Mouse (Mus musculus): ENCODE results near the gene Gli3. TPM values are rescaled to one million over a fixed set of nuclear protein-coding genes. Genes with fewer than 3 reads are reported as not detected.

Gene Gli3
- total and polyA plus RNA-seq, 3 experiments = 0.11 TPM; not detected in 2

DNA sequence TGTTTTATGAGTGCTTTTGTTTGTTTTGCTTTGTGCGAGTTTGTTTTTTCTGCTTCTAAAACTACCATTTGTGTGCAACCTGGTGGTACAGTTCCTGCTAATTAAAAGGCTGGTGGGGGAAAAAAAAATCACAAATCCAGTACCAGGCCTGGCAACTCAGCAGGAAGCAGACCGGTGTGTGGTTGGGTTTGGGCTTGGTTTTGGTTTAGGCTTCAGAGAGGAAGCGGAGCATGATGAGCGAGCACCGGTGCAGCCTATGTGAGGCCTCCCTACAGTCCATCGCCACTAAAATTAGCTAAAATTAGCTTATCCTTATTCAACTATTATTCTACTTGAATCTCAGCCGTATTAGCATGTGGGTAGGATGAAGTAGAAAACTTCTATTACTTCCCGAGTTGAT, 241.6 kb downstream of the Gli3 start:
- DNase-seq (ENCODE audit: low spot score) (no peak), ATAC-seq (ENCODE audit: extremely low read depth, insufficient number of reproducible peaks, low FRiP score, poor library complexity, severe bottlenecking) (no peak)
- Histone ChIP-seq H3K36me3 (replicated peaks) (no peaks in the 10 kb centered on the region), H3K9me3 (replicated peaks) (no peaks in the 10 kb centered on the region), H3K4me1 (ENCODE audit: insufficient read depth, low read depth, low read length) (no peaks in the 10 kb centered on the region), H3K27me3 (ENCODE audit: insufficient read depth, low read length) (no peaks in the 10 kb centered on the region), H3K4me3 (ENCODE audit: low read depth, low read length) (no peak overlapping the region)
- TF ChIP-seq GATA2 (IDR thresholded peaks at IDR 0.05; ENCODE audit: borderline replicate concordance, low read depth, low read length) (no peak), CTCF (IDR thresholded peaks at IDR 0.05; ENCODE audit: low read depth, low read length) (no peak), TAL1 (conservative IDR thresholded peaks at IDR 0.05; ENCODE audit: low read depth, low read length) (no peak), POLR2AphosphoS5 (IDR thresholded peaks at IDR 0.05; ENCODE audit: insufficient replicate concordance, low read depth, low read length) (no peak), GATA1 (IDR thresholded peaks at IDR 0.05; ENCODE audit: borderline replicate concordance, low read length) (no peak)

DNA sequence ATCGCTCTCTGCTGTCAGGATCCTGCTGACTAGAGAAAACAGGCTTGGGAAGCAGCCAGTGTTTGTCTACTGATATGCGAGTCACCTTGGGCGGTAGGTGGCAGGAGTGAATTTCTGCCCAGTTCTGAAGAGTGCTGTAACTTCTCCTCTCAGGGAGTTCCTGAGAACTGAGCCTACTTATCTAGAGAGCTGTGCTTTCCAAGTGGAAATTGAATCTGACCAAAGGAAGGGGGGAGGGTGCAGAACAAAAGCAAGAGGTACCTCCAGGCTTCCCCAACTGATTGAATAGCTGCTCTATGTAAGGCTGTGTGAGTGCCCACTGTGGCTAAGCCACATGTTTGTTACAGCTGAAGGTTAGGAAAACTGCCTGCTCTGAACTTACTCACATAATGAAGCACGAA, 244.4 kb downstream of the Gli3 start:
- Histone ChIP-seq H3K27me3 (ENCODE audit: insufficient read depth, low read length) (0 out of 2 replicates have a peak, but pooled peaks cover 2% of the 10 kb centered on the region), H3K4me1 (ENCODE audit: insufficient read depth, low read depth, low read length) (no peaks in the 10 kb centered on the region), H3K36me3 (replicated peaks) (no peaks in the 10 kb centered on the region), H3K4me3 (ENCODE audit: low read depth, low read length) (no peak overlapping the region), H3K9me3 (replicated peaks) (no peaks in the 10 kb centered on the region)
- DNase-seq (ENCODE audit: low spot score) (no peak), ATAC-seq (ENCODE audit: extremely low read depth, insufficient number of reproducible peaks, low FRiP score, poor library complexity, severe bottlenecking) (no peak)
- TF ChIP-seq GATA1 (IDR thresholded peaks at IDR 0.05; ENCODE audit: borderline replicate concordance, low read length) (no peak), GATA2 (IDR thresholded peaks at IDR 0.05; ENCODE audit: borderline replicate concordance, low read depth, low read length) (no peak), POLR2AphosphoS5 (IDR thresholded peaks at IDR 0.05; ENCODE audit: insufficient replicate concordance, low read depth, low read length) (no peak), TAL1 (conservative IDR thresholded peaks at IDR 0.05; ENCODE audit: low read depth, low read length) (no peak), CTCF (IDR thresholded peaks at IDR 0.05; ENCODE audit: low read depth, low read length) (no peak)

DNA sequence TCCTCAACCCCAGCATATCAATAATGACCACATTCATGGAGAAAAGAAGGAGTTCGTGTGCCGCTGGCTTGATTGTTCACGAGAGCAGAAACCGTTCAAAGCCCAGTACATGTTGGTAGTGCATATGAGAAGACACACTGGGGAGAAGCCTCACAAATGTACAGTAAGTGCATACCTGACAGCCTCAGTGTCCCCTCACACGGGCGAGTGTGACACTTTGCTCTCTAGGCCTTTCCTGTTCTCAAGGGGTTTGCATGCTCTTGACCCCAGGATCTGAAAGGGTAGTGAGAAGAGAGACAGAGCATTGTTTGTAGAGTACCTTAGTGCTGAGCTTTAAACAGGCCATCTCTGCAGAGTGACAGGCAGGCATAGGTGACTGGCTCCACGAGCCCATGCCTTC, 250.5 kb downstream of the Gli3 start:
- Histone ChIP-seq H3K4me3 (ENCODE audit: low read depth, low read length) (no peak overlapping the region), H3K36me3 (replicated peaks) (no peaks in the 10 kb centered on the region), H3K4me1 (ENCODE audit: insufficient read depth, low read depth, low read length) (no peaks in the 10 kb centered on the region), H3K9me3 (replicated peaks) (no peaks in the 10 kb centered on the region), H3K27me3 (ENCODE audit: insufficient read depth, low read length) (0 out of 2 replicates have a peak, but pooled peaks cover 2% of the 10 kb centered on the region)
- ATAC-seq (ENCODE audit: extremely low read depth, insufficient number of reproducible peaks, low FRiP score, poor library complexity, severe bottlenecking) (no peak), DNase-seq (ENCODE audit: low spot score) (no peak)
- TF ChIP-seq CTCF (IDR thresholded peaks at IDR 0.05; ENCODE audit: low read depth, low read length) = no peak
- TF ChIP-seq TAL1 (conservative IDR thresholded peaks at IDR 0.05; ENCODE audit: low read depth, low read length) = no peak
- TF ChIP-seq GATA1 (IDR thresholded peaks at IDR 0.05; ENCODE audit: borderline replicate concordance, low read length) = no peak
- TF ChIP-seq POLR2AphosphoS5 (IDR thresholded peaks at IDR 0.05; ENCODE audit: insufficient replicate concordance, low read depth, low read length) = no peak
- TF ChIP-seq GATA2 (IDR thresholded peaks at IDR 0.05; ENCODE audit: borderline replicate concordance, low read depth, low read length) = no peak

DNA sequence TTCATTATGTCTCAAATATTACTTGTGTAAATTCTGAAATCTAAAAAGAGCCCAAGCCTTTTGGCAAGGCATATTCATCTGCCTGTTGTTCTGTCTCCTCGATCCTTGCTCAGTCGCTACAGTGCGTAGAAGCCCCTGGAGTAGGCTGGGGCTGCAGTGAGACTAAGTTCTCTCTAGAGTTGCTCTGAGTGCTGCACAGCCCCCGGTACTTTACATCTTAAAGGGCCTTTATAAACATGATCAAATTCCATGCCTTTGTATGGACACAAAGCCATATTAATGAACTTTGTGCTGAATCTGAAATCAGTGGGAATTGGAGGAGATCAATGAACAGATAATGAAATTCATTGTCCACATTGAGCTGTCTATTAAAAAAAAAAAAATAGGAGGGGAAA, 251.3 kb downstream of the Gli3 start:
- H3K9me3 ChIP-seq (replicated peaks) = no peaks in the 10 kb centered on the region
- H3K36me3 ChIP-seq (replicated peaks) = no peaks in the 10 kb centered on the region
- no peak for TF ChIP-seq GATA2 (IDR thresholded peaks at IDR 0.05; ENCODE audit: borderline replicate concordance, low read depth, low read length)
- no peak for TF ChIP-seq POLR2AphosphoS5 (IDR thresholded peaks at IDR 0.05; ENCODE audit: insufficient replicate concordance, low read depth, low read length)
- TF ChIP-seq GATA1 (IDR thresholded peaks at IDR 0.05; ENCODE audit: borderline replicate concordance, low read length) = no peak
- TF ChIP-seq CTCF (IDR thresholded peaks at IDR 0.05; ENCODE audit: low read depth, low read length) = no peak
- TF ChIP-seq TAL1 (conservative IDR thresholded peaks at IDR 0.05; ENCODE audit: low read depth, low read length) = no peak
- H3K4me1 ChIP-seq (ENCODE audit: insufficient read depth, low read depth, low read length) = no peaks in the 10 kb centered on the region
- 0 out of 2 replicates have a peak, but pooled peaks cover 2% of the 10 kb centered on the region for H3K27me3 ChIP-seq (ENCODE audit: insufficient read depth, low read length)
- DNase-seq (ENCODE audit: low spot score) = no peak
- no peak overlapping the region for H3K4me3 ChIP-seq (ENCODE audit: low read depth, low read length)
- ATAC-seq (ENCODE audit: extremely low read depth, insufficient number of reproducible peaks, low FRiP score, poor library complexity, severe bottlenecking) = no peak

DNA sequence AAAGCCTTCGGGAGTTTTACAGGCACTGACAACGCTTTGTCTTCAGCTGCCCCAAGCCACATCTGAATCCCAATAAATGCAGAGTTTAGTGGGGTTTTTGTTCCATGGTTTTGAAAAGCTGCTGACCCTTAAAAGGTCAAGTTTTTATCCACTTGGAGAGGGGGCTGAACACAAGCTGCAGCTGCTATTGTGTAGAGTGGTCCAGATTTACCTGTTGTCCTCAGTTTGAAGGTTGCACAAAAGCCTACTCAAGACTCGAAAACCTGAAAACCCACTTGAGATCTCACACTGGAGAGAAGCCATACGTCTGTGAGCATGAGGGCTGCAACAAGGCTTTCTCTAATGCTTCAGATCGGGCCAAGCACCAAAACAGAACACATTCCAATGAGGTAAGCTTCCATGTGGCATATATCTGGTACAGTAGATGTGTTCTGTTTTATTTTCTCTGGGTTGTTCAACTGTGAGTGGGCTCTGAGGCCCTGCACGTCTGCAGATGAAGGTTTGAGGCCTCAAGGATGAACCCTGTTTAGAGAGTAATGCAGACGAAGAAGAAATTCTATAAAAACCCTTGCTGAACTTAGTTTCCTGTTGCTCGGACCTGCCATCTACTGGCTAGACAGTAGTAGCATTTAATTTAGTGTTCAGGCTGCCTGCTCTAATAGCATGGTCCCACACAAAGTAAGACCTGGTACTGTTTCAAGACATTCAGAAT, 251.8 kb downstream of the Gli3 start:
- TF ChIP-seq GATA2 (IDR thresholded peaks at IDR 0.05; ENCODE audit: borderline replicate concordance, low read depth, low read length) = no peak
- TF ChIP-seq POLR2AphosphoS5 (IDR thresholded peaks at IDR 0.05; ENCODE audit: insufficient replicate concordance, low read depth, low read length) = no peak
- no peak for TF ChIP-seq TAL1 (conservative IDR thresholded peaks at IDR 0.05; ENCODE audit: low read depth, low read length)
- no peak for TF ChIP-seq CTCF (IDR thresholded peaks at IDR 0.05; ENCODE audit: low read depth, low read length)
- no peak for TF ChIP-seq GATA1 (IDR thresholded peaks at IDR 0.05; ENCODE audit: borderline replicate concordance, low read length)
- no peak overlapping the region for H3K4me3 ChIP-seq (ENCODE audit: low read depth, low read length)
- no peaks in the 10 kb centered on the region for H3K4me1 ChIP-seq (ENCODE audit: insufficient read depth, low read depth, low read length)
- H3K36me3 ChIP-seq (replicated peaks) = no peaks in the 10 kb centered on the region
- ATAC-seq (ENCODE audit: extremely low read depth, insufficient number of reproducible peaks, low FRiP score, poor library complexity, severe bottlenecking) (no peak), DNase-seq (ENCODE audit: low spot score) (no peak)
- no peaks in the 10 kb centered on the region for H3K9me3 ChIP-seq (replicated peaks)
- 0 out of 2 replicates have a peak, but pooled peaks cover 2% of the 10 kb centered on the region for H3K27me3 ChIP-seq (ENCODE audit: insufficient read depth, low read length)

DNA sequence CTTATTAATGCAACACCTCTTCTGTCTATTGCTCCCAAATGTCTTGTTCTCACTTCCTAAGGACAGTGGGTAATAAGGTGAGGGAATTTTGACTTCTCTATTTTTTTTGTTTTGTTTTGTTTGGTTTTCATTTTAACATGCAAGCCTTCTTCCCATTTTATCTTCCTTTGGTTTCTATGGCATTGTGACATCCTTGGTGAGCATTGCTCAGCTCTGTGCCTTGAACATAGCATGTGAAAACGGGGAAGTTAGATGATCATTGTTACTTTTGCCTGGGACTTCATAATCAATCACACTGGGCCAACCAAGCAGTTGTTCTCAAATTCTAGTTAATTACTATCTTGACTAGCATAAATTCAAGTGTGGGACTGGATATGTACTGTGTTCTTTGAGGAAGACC, 258.4 kb downstream of the Gli3 start:
- Histone ChIP-seq H3K36me3 (replicated peaks) (no peaks in the 10 kb centered on the region), H3K27me3 (ENCODE audit: insufficient read depth, low read length) (no peaks in the 10 kb centered on the region), H3K4me3 (ENCODE audit: low read depth, low read length) (no peak overlapping the region), H3K9me3 (replicated peaks) (no peaks in the 10 kb centered on the region), H3K4me1 (ENCODE audit: insufficient read depth, low read depth, low read length) (no peaks in the 10 kb centered on the region)
- no peak for ATAC-seq (ENCODE audit: extremely low read depth, insufficient number of reproducible peaks, low FRiP score, poor library complexity, severe bottlenecking)
- DNase-seq (ENCODE audit: low spot score) = no peak
- TF ChIP-seq GATA2 (IDR thresholded peaks at IDR 0.05; ENCODE audit: borderline replicate concordance, low read depth, low read length) (no peak), TAL1 (conservative IDR thresholded peaks at IDR 0.05; ENCODE audit: low read depth, low read length) (no peak), POLR2AphosphoS5 (IDR thresholded peaks at IDR 0.05; ENCODE audit: insufficient replicate concordance, low read depth, low read length) (no peak), GATA1 (IDR thresholded peaks at IDR 0.05; ENCODE audit: borderline replicate concordance, low read length) (no peak), CTCF (IDR thresholded peaks at IDR 0.05; ENCODE audit: low read depth, low read length) (no peak)
